Comparison of ENCODE assay signal across 9 mouse cellular contexts in genomic region chr7:135465293-135465692, GRCm38 (mm10). TPM values are rescaled to one million over a fixed set of nuclear protein-coding genes. Genes with fewer than 3 reads are reported as not detected.
DNase-seq lines count a peak whose midpoint lies in the region; ATAC-seq lines count a peak whose summit lies in the region.
"Had no signal": no experiment of that assay in that cellular context is flagged by ENCODE, and none has a peak within 500 bp of the region (broad histone marks: within the 10 kb centered on the region; RNA-seq: fewer than 3 reads in every experiment).

No protein-coding gene starts in this region.

- H3K9me3 ChIP-seq in hindbrain, embryonic 14.5 days (ENCODE audit: control insufficient read depth, low read length): no peaks in the 10 kb centered on the region
- no peaks in the 10 kb centered on the region for H3K9me3 ChIP-seq in midbrain, embryonic 10.5 days (replicated peaks)

- peak overlapping the region; percentile 41; the same call in 1 of the 2 replicates for H3K9ac ChIP-seq in hindbrain, embryonic 14.5 days

- ATAC-seq in frontal cortex, adult (ENCODE audit: low TSS enrichment): peak; percentile 52
- peak; percentile 57; the same call in 1 of the 2 replicates for ATAC-seq in hindbrain, embryonic 14.5 days (ENCODE audit: low FRiP score)

- H3K36me3 ChIP-seq in hindbrain, embryonic 14.5 days (replicated peaks; ENCODE audit: control insufficient read depth, insufficient read depth): no peaks in the 10 kb centered on the region
- H3K36me3 ChIP-seq in midbrain, embryonic 10.5 days: no peaks in the 10 kb centered on the region

- peaks cover 11% of the 10 kb centered on the region for H3K4me1 ChIP-seq in hindbrain, embryonic 14.5 days (replicated peaks; ENCODE audit: control insufficient read depth, insufficient read depth, low read length)
- H3K4me1 ChIP-seq in midbrain, embryonic 10.5 days: peaks cover 24% of the 10 kb centered on the region

- H3K27me3 ChIP-seq in hindbrain, embryonic 14.5 days (ENCODE audit: control insufficient read depth, insufficient read depth, low read length): 0 out of 2 replicates have a peak, but pooled peaks cover 4% of the 10 kb centered on the region
- peaks cover 40% of the 10 kb centered on the region for H3K27me3 ChIP-seq in midbrain, embryonic 10.5 days (ENCODE audit: low read depth, poor library complexity, severe bottlenecking)

- H3K4me2 ChIP-seq in hindbrain, embryonic 14.5 days (replicated peaks): peak overlapping the region; percentile 43

- 9% methylated on average over 12 of the region's 12 CpGs for WGBS in hindbrain, embryonic 14.5 days
- WGBS in midbrain, embryonic 10.5 days: 13% methylated on average over 12 of the region's 12 CpGs

- no peak for DNase-seq in frontal cortex, postnatal 14 days (ENCODE audit: low spot score in 2 of 2)
- DNase-seq in embryo, embryonic 11 days: peak; percentile 39
- DNase-seq in hindbrain, embryonic 14.5 days (ENCODE audit: low spot score): peak; percentile 35
- DNase-seq in midbrain, embryonic 10.5 days (ENCODE audit: low spot score): peak; percentile 33
- DNase-seq in adipocyte (ENCODE audit: low spot score): no peak
- DNase-seq in urinary bladder, postnatal 14 days (ENCODE audit: low spot score): no peak
- no peak for DNase-seq in kidney, postnatal 14 days

- H3K27ac ChIP-seq in hindbrain, embryonic 14.5 days: peak overlapping the region; percentile 48; the same call in 1 of the 2 replicates
- H3K27ac ChIP-seq in midbrain, embryonic 10.5 days (replicated peaks): peak overlapping the region; percentile 70

- H3K4me3 ChIP-seq in hindbrain, embryonic 14.5 days (replicated peaks; ENCODE audit: low read length): 0 out of 2 replicates have a peak overlapping the region, but pooled peaks have one; percentile 6
- H3K4me3 ChIP-seq in midbrain, embryonic 10.5 days: peak overlapping the region; percentile 39

RNA-seq across cellular contexts. Expression of gene Foxi2, which starts 55.2 kb away (rescaled TPM):
- not detected in 2 replicates for polyA plus RNA-seq in hindbrain, embryonic 14.5 days (2014; fragmentation: Nextera tagmentation; extraction: Ambion mirVana)
- 1.8 and 3.8 TPM in 2 replicates for polyA plus RNA-seq in midbrain, embryonic 10.5 days (2016; fragmentation: Nextera tagmentation; extraction: Ambion mirVana)
- polyA plus RNA-seq: spleen, adult 2 months had no signal

Comparison
In these comparisons a context has a peak if more than half of its experiments do, and no peak if none do; other contexts are left out.
1. DNase-seq: peak in embryo, embryonic 11 days (single experiment), hindbrain, embryonic 14.5 days (single experiment) and midbrain, embryonic 10.5 days (single experiment); none in frontal cortex, postnatal 14 days (0 of 2), adipocyte (single experiment), urinary bladder, postnatal 14 days (single experiment) and kidney, postnatal 14 days (single experiment).